28 mouse cellular contexts compared by ENCODE assay signal in genomic region chr16:94134218-94134617, GRCm38 (mm10). TPM values are rescaled to one million over a fixed set of nuclear protein-coding genes. Genes with fewer than 3 reads are reported as not detected.
DNase-seq lines count a peak whose midpoint lies in the region; ATAC-seq and TF ChIP-seq lines count a peak whose summit lies in the region.
"Had no signal": no experiment of that assay in that cellular context is flagged by ENCODE, and none has a peak within 500 bp of the region (broad histone marks: within the 10 kb centered on the region; RNA-seq: fewer than 3 reads in every experiment).

No protein-coding gene starts in this region.

- no peak overlapping the region for H3K4me2 ChIP-seq in forebrain, embryonic 13.5 days
- no peak overlapping the region for H3K4me2 ChIP-seq in forebrain, embryonic 15.5 days (replicated peaks)
- H3K4me2 ChIP-seq in forebrain, postnatal 0 days (ENCODE audit: low read depth) = no peak overlapping the region
- H3K4me2 ChIP-seq in forebrain, embryonic 16.5 days (ENCODE audit: low read length) = no peak overlapping the region
- H3K4me2 ChIP-seq: embryonic facial prominence, embryonic 13.5 days; embryonic facial prominence, embryonic 15.5 days had no signal

- ATAC-seq in forebrain, embryonic 13.5 days = 0 out of 2 replicates have a peak, but pooled peaks have one; percentile 50
- no peak for ATAC-seq in forebrain, embryonic 15.5 days (replicated peaks)
- peak; percentile 36; the same call in 1 of the 2 replicates for ATAC-seq in forebrain, postnatal 0 days
- ATAC-seq in forebrain, embryonic 16.5 days = no peak
- ATAC-seq: activated CD4-positive, CD25-positive, alpha-beta regulatory T cell, adult 4 months; CD4-positive, CD25-positive, alpha-beta regulatory T cell, adult 4 months; Patski had no signal

- H3K36me3 ChIP-seq in forebrain, embryonic 13.5 days (ENCODE audit: poor library complexity, severe bottlenecking) = no peaks in the 10 kb centered on the region
- H3K36me3 ChIP-seq in forebrain, embryonic 15.5 days = no peaks in the 10 kb centered on the region
- H3K36me3 ChIP-seq in forebrain, postnatal 0 days (ENCODE audit: insufficient read depth) = no peaks in the 10 kb centered on the region
- no peaks in the 10 kb centered on the region for H3K36me3 ChIP-seq in forebrain, embryonic 16.5 days (ENCODE audit: control insufficient read depth, insufficient read depth)
- H3K36me3 ChIP-seq: embryonic facial prominence, embryonic 15.5 days; G1E had no signal

- H3K27me3 ChIP-seq in forebrain, embryonic 13.5 days = no peaks in the 10 kb centered on the region
- no peaks in the 10 kb centered on the region for H3K27me3 ChIP-seq in forebrain, embryonic 15.5 days
- H3K27me3 ChIP-seq in forebrain, postnatal 0 days (ENCODE audit: insufficient read depth, low read length) = no peaks in the 10 kb centered on the region
- H3K27me3 ChIP-seq in forebrain, embryonic 16.5 days (replicated peaks; ENCODE audit: control insufficient read depth, insufficient read depth, low read length) = no peaks in the 10 kb centered on the region
- H3K27me3 ChIP-seq: CH12.LX; embryonic facial prominence, embryonic 13.5 days; embryonic facial prominence, embryonic 15.5 days; Patski had no signal

- no peak overlapping the region for H3K9ac ChIP-seq in forebrain, embryonic 13.5 days
- no peak overlapping the region for H3K9ac ChIP-seq in forebrain, embryonic 15.5 days (replicated peaks)
- no peak overlapping the region for H3K9ac ChIP-seq in forebrain, postnatal 0 days
- no peak overlapping the region for H3K9ac ChIP-seq in forebrain, embryonic 16.5 days (replicated peaks; ENCODE audit: low read depth, low read length)
- H3K9ac ChIP-seq: embryonic facial prominence, embryonic 13.5 days; embryonic facial prominence, embryonic 15.5 days had no signal

- peaks cover 3% of the 10 kb centered on the region for H3K4me1 ChIP-seq in forebrain, embryonic 13.5 days
- peaks cover 10% of the 10 kb centered on the region for H3K4me1 ChIP-seq in forebrain, embryonic 15.5 days
- no peaks in the 10 kb centered on the region for H3K4me1 ChIP-seq in forebrain, postnatal 0 days (ENCODE audit: insufficient read depth)
- H3K4me1 ChIP-seq in forebrain, embryonic 16.5 days (replicated peaks; ENCODE audit: control insufficient read depth, insufficient read depth, low read length) = peaks cover 6% of the 10 kb centered on the region; the same call in 1 of the 2 replicates
- H3K4me1 ChIP-seq: embryonic facial prominence, embryonic 15.5 days had no signal

- DNase-seq in forebrain, postnatal 0 days = no peak
- peak; percentile 31 for DNase-seq in thymus, postnatal 14 days
- DNase-seq in thymus, postnatal 4 days = no peak
- DNase-seq: adrenal gland, adult 8-10 months; adrenal gland, postnatal 14 days; adrenal gland, postnatal 36 days; B cell, adult 2 months; cerebellum, adult 11 months; cerebellum, adult 18-20 months; cerebellum, adult 8-10 months; cerebellum, adult 9-11 months; cerebellum, postnatal 14 days; cerebellum, postnatal 36 days; embryo, embryonic 11 days had no signal

- H3K9me3 ChIP-seq in forebrain, embryonic 13.5 days (replicated peaks) = no peaks in the 10 kb centered on the region
- no peaks in the 10 kb centered on the region for H3K9me3 ChIP-seq in forebrain, embryonic 15.5 days
- H3K9me3 ChIP-seq in forebrain, postnatal 0 days (ENCODE audit: low read length) = no peaks in the 10 kb centered on the region
- 0 out of 2 replicates have a peak, but pooled peaks cover 2% of the 10 kb centered on the region for H3K9me3 ChIP-seq in forebrain, embryonic 16.5 days (ENCODE audit: control insufficient read depth, low read length)
- H3K9me3 ChIP-seq: embryonic facial prominence, embryonic 13.5 days; embryonic facial prominence, embryonic 15.5 days; G1E had no signal

- H3K4me3 ChIP-seq in forebrain, embryonic 13.5 days = no peak overlapping the region
- H3K4me3 ChIP-seq in forebrain, embryonic 15.5 days = no peak overlapping the region
- no peak overlapping the region for H3K4me3 ChIP-seq in forebrain, postnatal 0 days (ENCODE audit: low read depth, low read length)
- no peak overlapping the region for H3K4me3 ChIP-seq in forebrain, embryonic 16.5 days (replicated peaks; ENCODE audit: low read length)
- H3K4me3 ChIP-seq: embryonic facial prominence, embryonic 13.5 days; embryonic facial prominence, embryonic 15.5 days; erythroblast, embryonic 14.5 days; forebrain, embryonic 10.5 days had no signal

- no peak for TF ChIP-seq CTCF in forebrain, postnatal 0 days (IDR thresholded peaks at IDR 0.05; ENCODE audit: low read depth)

- WGBS in forebrain, embryonic 13.5 days = 86% methylated on average over 10 of the region's 10 CpGs
- 70% methylated on average over 10 of the region's 10 CpGs for WGBS in forebrain, embryonic 15.5 days
- WGBS in forebrain, postnatal 0 days = 67% methylated on average over 10 of the region's 10 CpGs
- 65% methylated on average over 10 of the region's 10 CpGs for WGBS in forebrain, embryonic 16.5 days

- H3K27ac ChIP-seq in forebrain, embryonic 13.5 days = no peak overlapping the region; the same call in 1 of the 2 replicates
- H3K27ac ChIP-seq in forebrain, embryonic 15.5 days (replicated peaks) = no peak overlapping the region
- H3K27ac ChIP-seq in forebrain, postnatal 0 days (ENCODE audit: low read depth, low read length) = no peak overlapping the region
- no peak overlapping the region for H3K27ac ChIP-seq in forebrain, embryonic 16.5 days (ENCODE audit: low read length)
- H3K27ac ChIP-seq: embryonic facial prominence, embryonic 13.5 days; embryonic facial prominence, embryonic 15.5 days; forebrain, embryonic 10.5 days had no signal

RNA-seq across cellular contexts. Expression of gene Sim2, which starts 49.5 kb away (rescaled TPM):
- polyA plus RNA-seq in forebrain, embryonic 13.5 days (2015; fragmentation: Nextera tagmentation; extraction: Ambion mirVana) = 0.12 and 0.35 TPM in 2 replicates
- 0.04 TPM in 1 of 2 replicates, not detected in the other for polyA plus RNA-seq in forebrain, embryonic 15.5 days (2015; fragmentation: Nextera tagmentation; extraction: Ambion mirVana)
- 0.08 and 0.29 TPM in 2 replicates for total RNA-seq in forebrain, postnatal 0 days (2014; rRNA removed)
- polyA plus RNA-seq in forebrain, postnatal 0 days (2015; fragmentation: Nextera tagmentation; extraction: Ambion mirVana) = 0.04 and 0.27 TPM in 2 replicates
- 0.06 TPM in 1 of 2 replicates, not detected in the other for polyA plus RNA-seq in forebrain, embryonic 16.5 days (2015; fragmentation: Nextera tagmentation; extraction: Ambion mirVana)
- total RNA-seq: adrenal gland, adult 18-20 months; adrenal gland, adult 8-10 months; adrenal gland, postnatal 14 days; adrenal gland, postnatal 36 days; CH12.LX; common myeloid progenitor, adult 5-6 weeks; G1E had no signal
- polyA plus RNA-seq: activated CD4-positive, CD25-positive, alpha-beta regulatory T cell, adult 4 months; CD4-positive, CD25-positive, alpha-beta regulatory T cell, adult 4 months; erythroblast, embryonic 14.5 days; G1E had no signal

Comparison
In these comparisons a context has a peak if more than half of its experiments do, and no peak if none do; other contexts are left out.
1. ATAC-seq: peak in forebrain, embryonic 13.5 days (single experiment) and forebrain, postnatal 0 days (single experiment); none in forebrain, embryonic 15.5 days (single experiment) and forebrain, embryonic 16.5 days (single experiment).